Mouse (Mus musculus): ENCODE measurements around the gene Med9.

- TF ChIP-seq GATA1 (IDR thresholded peaks at IDR 0.05; ENCODE audit: borderline replicate concordance, low read length) (no peak), FLI1 (IDR thresholded peaks at IDR 0.05; ENCODE audit: low read length) (no peak)
These were observed 18.0 kb upstream of the Med9 start for GRCm38 (mm10) chr11:59930031-59930430.
